Mouse (Mus musculus) lung, postnatal 36 days (tissue): ENCODE results near the gene Casc3.

Source experiments
- DNase-seq: peaks from one replicate; pipeline ENCODE4 v3.0.0; 2022; ENCODE audit warnings: mixed read lengths

The Casc3 gene

DNA sequence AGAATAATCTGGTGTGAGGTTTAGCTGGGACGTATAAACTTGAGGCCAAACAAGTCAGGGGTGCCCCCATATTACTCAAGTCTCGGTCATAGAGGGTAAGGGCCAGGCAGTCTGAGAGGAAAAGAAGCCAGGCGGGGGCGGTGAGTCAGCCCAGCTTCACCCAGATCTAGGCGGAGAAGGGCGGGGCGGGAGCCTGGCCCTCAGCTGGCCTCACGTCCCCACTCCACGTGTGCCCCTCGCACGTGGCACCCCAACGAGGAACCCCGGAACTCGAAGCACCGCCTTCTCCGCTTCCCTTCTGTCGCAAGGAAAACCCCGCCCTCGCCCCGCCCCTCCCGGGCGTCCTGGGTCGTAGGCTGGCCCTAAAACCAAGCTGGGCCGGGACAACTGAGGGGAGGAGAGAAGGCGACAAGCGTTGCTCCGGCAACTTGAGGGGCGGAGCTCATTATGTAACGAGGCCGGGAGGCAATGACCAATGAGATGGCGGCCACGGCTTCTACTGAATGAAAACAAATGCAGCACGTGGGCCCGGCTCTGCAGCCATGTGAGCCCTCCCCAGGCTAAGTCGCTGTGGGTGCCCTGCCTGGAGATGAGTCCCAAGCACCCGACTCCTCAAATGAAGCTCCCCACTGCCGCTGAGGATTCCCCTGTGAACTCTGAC is 30.9 kb upstream of the Casc3 start:
- peak; percentile 100 for DNase-seq

DNA sequence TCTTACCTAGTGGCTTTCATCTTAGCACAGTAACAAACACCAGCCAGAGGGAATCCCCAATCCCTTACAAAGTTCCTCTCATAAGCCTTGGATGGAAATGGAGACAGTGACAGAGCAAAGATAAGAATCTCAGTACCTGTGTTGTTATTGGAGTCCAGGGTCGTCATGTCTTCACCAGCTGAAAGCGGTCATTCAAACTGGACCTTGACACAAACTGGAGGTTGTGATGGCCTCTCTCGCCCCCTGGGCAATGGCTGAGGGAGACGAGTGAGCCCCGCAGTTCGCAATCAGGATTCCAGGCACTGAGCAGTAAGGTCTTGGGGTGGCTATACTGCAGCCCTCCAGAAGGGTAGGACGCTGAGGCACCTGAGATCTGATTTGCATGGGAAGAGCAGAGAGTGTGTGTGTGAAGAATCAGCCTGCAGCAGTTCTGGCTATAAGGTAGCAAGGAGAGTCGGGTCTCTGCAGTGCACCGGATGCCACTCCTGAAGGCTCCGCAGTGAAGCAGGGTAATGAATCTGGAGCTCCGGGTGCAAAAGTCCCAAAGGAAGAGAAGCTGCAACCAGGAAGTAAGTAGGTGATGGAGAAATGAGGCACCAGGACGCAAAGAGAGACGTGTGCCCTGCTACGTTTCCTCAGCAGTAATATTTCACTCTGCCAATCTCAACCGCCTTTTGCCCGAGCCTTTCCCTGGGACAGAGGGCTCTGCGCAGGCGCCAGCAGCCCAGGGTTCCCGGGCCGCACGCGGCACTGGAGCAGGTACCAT is 29.9 kb upstream of the Casc3 start, which contains the start of gene Nr1d1:
Gene Nr1d1, minus strand, starts transcription at position 752 of the 766 bp plus-strand sequence.
- DNase-seq: no peak

DNA sequence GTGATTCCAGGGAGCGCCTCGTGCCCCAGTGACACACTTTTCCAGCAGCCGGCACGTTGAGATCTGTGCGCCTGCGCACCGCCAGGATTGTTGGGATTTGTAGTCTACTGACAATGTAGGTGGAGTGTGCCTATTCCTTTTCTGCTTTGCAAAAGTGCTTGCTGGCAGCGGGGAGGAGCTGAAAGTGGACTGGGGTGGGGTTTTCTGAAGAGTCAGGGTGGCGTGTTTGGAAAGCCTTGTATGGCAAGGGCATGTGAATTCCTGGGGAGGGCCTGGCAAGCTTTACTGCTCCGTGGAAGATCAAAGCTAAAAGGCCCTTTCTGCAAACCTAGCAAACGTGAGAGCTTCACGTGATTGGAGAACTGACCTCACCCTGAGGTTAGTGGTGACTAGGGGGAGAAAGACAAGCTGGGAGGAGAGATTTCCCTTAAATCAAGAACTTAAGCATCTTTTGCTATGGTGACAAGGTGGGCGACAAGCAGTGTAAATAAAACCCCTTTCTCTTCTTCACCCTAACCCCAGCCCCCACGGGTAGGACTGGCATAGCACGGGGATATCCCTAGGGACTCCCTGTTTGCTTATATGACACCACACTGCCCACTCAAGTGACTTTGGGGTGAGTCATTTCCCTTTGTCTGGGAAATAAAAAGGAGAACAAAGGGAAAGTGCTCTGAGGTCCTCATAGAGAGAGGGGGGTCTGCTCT is 29.2 kb upstream of the Casc3 start:
- peak; percentile 100 for DNase-seq

DNA sequence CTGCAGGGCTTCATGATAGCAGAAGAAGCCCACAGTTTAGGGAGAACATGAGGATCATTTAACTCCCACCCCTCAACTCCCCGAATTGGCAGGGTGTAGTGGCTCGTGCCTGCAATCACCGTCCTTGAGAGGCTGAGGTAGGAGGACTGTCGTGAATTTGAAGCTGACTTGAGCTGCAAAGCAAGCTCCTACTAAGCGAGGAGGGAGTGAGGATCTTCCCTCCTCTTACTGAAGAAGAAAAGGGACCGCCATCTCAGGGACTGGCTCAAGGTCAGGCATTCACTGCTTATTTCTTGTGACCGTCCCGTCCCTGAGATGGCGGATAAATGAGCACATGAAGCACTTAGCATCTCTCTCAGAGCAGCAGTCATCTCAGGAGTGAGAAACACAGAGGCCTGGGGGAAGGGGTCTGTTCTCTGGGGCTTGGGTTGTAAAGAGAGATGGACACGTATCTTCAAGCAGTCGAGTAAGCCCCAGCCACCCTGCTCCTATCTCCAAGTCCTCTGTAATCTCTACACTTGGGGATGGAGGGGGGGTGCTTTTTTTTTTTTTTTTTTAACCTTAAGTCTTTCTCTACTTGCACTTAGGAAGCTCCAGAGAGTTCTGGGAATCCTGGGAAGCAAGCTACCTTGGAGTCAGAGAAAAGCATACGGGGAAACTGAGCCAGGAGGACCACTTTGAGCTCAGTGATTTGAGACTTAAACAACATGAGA is 28.5 kb upstream of the Casc3 start:
- DNase-seq: no peak

DNA sequence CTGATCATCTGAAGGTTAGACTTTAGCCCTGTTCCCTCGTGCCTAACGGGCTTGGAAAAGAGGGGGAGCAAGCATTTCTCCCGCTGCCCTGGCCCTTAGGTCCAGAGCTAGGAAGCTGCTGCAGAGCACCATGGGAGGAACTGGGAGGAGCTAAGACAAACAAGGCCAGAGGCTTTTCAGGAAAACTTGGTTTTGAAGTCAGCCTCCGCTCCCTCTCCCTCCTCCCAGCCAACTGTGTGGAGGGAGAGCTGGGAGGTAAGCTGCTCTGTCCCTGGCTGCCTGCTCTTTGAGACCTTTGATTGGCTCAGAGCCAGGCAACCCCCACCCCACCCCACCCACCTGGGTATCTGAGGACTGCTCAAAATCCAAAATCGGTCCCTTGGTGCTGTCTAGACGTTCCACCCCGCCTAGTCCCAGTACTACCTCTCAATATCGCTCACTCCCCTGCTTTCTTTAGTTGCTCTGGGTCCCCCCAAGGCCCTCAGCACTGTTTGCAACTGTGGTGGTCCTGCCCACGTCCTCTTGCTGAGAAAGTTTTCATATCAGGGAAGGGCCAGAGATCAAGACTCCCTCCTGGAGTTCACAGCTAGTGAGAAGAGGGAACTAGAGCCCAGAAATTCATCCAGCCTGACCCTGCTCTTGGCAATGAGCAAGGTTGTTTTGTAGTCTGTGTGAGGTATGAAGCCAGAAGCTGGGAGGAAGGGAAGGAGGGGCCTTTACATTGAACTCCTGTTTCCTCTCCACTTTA is 27.7 kb upstream of the Casc3 start:
- peak; percentile 83 for DNase-seq

DNA sequence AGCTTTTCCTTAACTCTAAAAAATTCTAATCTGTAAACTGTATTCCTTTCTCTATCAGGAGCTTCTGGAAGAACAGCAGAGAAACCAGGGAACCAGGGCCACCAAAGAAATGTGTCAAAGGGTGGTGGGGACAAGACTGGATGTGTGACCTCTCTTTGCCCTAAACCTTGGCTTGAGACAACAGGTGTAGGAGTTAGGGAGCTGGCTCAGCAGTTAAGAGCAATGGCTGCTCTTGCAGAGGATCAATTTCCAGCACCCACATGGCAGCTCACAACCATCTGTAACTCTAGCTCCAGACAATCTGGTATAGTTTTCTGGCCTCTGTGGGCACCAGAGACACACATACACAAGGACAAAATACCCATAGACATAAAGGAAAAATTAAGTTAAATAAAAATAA is 26.8 kb upstream of the Casc3 start:
- DNase-seq: no peak

DNA sequence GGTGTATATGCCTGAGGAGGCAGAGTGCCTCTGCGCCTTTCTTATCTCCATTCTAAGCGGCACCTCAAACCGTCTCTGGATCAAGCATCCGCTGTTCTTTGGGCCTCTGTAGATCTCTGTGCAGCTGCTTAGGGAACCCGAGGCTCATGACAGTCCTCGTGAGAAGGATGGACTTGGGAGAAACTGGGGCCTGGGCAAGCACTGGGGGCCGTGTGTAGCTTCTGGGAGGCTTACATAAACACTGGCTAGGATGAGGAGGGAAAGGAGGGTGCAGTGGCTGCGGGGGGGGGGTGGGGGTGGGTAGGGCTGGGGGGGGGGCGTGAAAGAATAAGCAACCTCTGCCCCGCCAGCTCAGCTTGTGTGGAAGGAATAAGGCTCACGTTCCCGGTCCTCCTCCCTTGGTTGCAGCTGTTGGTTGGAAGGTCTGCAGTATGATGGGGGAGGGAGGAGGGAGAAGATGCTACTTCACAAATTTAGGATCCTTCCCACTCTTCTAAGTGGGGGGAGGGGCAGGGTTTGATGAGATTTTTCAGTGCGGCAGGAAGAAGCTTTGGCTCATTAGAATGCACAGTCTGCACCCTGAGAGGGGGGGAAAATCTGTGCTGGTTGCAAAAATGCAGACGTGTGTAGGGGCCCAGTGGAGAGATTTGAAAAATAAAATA is 22.7 kb upstream of the Casc3 start:
- DNase-seq: peak; percentile 82

DNA sequence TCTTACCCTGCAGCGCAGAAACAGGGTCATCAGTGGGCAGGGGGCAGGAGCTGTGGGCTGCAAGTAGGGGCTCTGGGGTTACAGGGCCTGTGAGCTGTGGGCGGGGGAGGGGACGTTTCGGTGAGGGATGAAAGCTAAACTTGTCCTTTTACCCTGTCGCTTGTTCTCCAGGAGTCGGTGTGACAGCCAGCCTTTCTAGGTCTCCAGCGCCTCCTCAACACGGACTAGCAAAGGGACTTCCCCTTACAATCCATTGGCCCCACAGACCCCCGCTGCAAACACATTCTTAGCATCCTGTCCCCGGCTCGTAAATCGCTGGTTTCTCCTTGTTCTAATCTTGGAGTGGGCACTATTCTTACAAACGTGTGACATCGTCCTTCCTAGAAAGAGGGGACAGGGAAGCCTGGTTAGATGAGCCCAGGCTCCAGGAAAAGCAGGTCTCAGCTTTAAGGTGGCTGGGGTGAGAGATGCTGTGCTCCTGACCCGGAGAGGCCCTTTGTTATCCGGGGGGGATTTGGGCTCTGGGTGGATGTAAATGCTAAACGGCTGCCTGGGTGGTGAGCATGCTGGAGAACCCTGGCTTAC is 22.0 kb upstream of the Casc3 start:
- DNase-seq: peak; percentile 36

DNA sequence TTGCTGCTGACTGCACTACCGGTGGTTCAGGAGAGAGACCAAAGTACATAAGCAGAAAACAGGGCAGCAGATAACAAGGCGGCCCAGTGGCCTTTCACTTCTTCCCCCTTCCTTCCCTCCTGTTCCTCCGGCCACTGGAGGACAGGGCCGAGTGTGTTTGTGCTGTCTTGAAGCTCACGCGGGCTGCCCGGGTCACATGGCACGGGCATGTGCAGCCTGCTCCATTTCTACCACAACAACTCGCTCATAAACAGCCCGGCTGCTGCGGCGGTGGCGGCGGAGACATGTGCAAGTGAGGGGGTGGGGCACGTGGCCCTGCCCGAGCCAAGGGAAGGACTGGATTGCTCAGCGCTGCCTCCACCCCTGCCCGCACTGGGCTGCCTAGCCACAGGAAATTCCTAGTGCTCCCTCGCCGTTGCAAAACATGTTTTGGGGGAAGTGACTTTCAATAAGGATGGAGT is 21.4 kb upstream of the Casc3 start:
- DNase-seq: peak; percentile 99

DNA sequence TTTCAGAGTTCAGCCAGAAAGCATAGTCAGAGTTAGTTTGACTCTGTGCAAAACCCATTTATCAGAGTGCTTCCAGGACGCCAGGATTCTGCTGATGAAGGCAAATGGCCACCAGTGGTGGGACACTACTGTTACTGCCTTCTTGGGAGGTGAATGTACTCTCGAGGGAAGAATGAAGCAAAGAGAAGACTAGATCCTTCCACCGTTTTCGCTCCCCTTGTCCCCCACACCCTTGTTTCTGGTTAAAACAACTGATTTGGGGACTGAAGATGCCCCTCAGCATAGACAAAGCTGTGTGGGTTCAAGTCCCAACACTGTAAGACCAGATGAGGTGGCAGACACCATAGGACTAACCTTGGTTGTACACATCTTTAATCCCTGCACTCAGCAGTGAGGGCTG is 20.6 kb upstream of the Casc3 start:
- no peak for DNase-seq

DNA sequence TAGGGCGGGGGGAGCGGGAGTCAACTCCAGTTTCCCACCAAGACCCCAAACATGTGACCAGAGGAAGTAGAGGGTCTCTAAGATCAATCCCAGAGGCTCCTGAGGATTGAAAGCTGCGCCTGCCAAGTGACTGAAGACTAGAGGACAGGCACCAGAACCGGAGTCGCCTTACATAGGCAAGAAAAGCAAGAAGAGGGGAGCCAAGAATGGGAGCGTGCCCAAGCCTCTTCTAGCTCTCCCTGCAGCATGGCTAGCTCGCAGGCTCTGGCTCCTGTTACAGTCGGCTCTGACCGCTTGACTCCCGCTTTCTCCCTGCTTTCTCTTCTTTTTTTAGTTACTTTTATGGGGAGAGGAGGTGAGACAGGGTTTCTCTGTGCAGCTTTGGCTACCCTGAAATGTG is 19.5 kb upstream of the Casc3 start:
- peak; percentile 37 for DNase-seq

DNA sequence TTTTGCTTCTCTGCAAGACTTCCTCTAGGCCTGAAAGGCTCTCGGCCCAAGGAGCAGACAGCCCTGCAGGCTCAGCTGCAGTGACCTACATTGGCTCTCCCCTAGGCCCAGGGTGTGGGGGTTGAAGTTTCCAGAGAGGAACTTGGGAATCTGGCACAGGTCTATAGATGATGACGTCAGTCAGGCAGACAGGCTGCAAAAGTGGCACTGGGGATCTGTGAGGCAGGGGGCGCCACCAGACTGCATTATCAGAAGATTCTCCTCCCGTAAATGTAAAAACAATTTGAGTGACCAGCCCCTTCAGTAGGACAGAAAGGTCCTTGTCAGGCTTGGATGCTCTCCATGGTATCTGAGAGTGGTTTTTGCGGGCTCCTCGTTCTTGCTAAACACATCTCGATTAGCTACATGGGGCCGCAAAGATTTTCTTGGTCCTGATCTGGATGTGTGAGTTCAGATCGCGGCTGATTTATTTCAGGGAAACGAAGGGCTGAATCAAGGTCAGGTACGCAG is 18.9 kb upstream of the Casc3 start:
- DNase-seq: peak; percentile 95

DNA sequence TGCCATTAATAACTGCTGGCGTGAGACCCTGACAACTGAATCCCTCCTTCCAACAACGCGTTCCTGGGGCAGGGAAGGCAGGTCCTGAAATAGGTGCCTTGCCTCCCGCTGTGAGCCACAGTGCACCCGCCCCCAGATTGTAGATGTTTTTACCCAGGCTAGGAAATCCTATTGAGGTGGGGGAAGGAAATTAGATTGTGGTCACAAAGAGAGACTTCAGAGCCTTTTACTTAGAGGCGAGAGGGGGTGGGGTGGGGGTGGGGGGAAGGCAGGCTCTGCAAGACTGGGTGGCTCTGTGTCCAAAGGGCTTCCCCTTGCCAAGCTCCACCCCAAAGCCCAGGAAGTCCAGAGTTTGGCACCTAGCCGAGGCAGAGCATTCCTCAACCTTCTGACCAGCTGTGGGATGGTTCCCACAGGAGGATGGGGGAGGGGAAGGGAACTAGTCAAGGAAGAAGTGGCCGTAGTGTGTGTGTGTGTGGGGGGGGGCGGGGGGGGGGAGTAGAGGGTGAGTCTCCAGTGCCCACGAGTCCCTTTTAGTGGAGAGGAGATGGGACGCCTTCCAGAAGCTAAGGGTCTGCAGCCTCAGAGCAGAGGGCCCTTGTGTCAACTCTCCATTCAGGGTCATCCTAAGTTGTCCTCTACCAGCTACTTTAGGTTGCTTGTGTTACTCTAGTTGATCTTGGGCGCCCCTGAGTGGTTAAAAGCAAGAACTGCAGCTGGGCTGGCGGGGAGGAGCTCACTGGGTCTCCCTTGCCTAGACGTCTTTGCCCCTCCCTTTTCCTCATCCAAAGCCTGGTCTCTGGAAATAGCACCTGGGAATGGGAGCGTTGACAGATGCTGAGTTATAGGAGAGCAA is 18.1 kb upstream of the Casc3 start:
- DNase-seq: peak; percentile 99

DNA sequence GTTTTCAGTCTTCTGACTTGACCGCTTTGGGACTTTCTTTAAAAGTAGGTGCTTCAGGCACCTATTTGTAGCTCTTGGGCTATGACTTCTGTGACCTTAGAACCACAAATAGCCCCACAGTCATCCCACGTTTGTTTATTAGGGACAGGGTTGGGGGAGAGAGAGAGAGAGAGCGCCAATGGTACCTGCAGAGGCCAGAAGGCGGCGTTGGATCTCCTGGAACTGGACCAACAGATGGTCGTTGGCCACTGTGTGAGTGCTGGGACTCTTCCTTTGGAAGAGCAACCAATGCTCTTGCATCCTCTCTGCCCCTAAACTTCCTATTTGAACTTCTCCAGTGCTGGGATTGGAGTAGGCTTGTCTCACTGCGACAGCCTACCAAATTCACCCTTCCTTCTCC is 17.5 kb upstream of the Casc3 start:
- no peak for DNase-seq

DNA sequence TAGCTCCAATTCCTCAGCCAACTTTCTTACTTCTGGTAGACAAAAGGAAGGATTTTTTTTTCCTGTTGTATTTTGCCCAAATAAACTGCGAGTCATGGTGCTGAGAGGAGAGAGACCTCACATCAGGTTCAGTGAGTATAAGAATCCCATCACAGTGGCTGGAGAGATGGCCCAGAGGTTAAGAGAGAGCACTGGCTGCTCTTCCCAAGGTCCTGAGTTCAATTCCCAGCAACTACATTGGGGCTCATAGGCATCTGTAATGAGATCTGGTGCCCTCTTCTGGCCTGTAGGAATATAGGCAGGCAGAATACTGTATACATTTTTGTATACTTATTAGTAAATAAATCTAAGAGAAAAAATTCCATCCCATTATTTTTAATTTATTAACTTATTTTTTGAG is 17.0 kb upstream of the Casc3 start:
- peak; percentile 57 for DNase-seq

DNA sequence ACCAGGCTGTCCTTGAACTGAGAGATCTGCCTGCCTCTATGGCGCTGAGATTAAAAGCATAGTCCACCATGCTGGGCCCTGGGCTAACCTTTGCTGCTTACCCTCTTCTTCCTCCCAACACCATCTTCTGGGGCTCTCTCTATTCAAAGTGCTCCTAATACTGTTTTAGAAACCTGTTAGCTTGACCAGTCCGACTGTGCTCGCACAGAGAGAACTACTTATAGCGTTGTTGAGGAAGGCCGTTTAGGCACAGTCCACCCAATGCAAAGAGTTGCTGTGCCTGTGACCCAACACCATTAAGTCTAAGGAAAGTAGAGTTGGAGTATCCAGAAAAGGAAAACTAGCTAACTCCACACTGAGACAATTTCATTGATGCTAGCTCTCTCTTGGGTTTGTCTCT is 16.6 kb upstream of the Casc3 start:
- no peak for DNase-seq

DNA sequence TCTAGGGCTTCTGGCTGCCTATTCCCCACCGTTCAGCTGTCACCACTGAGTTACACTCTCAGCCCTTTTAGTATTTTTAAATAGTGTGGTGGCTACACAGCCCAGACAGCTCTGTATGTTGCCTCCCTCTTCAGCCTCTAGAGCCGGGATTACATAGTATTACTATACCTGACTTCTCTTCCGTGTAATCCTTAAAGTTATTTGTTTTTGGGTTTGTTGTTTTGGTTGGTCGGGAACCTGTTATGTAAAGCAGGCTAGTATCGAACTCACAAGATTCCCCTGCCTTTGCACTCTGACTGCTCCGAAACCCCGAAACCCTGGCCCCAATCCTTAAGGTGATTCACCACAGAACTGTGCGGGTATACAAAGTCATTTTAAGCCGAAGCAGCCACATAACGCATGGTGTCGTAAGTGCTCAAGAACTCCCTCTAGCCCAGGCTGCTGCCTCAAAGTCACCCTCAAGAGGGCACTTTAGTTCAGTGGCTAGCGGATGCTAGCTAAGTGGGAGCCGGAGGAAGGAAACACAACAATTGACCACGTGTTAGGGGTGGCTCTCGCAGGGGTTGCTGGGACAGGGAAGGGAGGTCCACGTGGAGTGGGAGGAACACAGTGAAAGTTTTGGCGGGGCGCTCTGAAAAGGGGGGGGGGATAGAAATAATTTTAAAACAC is 16.0 kb upstream of the Casc3 start:
- DNase-seq: peak; percentile 96

DNA sequence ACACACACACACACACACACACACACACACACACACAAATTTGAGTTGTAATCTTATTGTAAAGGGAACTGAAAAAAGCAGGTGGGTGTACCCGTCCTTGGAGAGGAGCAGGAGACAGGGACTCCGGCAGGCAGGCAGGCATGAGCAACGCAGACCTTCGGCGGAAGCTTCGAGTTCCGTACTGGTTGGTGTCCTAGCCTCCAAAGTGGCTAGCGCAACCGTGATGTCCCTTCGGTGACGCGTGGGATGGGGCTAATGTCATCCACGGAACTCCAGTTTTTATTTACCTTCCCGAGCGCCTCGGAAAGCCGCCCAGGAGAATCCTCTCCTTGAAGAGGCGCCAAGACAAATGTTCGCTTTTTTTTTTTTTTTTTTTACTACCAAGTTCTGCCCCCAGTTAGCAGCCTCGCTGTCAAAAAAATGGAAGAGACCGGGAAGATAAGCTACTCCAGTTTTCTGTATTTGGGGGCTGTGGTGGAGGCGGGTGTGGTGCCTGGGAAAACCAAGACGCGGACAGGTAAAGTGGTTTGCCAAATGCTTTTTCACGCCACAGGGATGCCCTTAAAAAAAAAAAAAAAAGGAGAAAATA is 15.4 kb upstream of the Casc3 start:
- DNase-seq: no peak

DNA sequence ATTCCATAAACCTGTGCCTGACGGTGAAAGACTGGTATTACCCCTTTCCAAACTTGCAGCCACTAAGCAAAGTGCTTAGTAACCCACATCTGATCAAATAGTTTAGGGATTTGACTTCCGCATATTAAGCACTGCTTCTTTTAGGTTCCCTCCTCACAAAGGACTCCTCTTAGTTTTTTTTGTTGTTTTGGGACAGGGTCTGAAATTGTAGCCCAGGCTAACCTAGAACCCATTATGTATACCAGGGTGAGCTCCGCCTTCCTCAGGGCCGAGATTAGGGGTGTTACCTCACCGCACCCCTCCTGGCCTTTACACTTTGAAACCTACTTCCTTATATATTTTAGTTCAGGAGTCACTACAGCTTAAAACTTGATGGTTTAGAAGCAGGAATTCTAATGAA is 14.9 kb upstream of the Casc3 start:
- no peak for DNase-seq
